Mouse (Mus musculus) small intestine, adult 2 months (tissue): ENCODE measurements around the gene Smim4.

Experiments
- CTCF ChIP-seq: fragments of 200-500 bp; IDR thresholded peaks from 2 replicates; pipeline ENCODE4 v1.5.1; 2012; ENCODE audit warnings: low read depth, mild to moderate bottlenecking, control low read depth, inconsistent platforms, low read length, moderate library complexity, mixed read lengths; ENCODE audit not compliant: insufficient replicate concordance, insufficient read length; ENCODE audit errors: extremely low read depth
- POLR2A ChIP-seq: fragments of 200-500 bp; IDR thresholded peaks from 2 replicates; pipeline ENCODE4 v1.6.1; 2012; ENCODE audit warnings: low read depth, mild to moderate bottlenecking, control low read depth, inconsistent platforms, low read length, moderate library complexity

DNA sequence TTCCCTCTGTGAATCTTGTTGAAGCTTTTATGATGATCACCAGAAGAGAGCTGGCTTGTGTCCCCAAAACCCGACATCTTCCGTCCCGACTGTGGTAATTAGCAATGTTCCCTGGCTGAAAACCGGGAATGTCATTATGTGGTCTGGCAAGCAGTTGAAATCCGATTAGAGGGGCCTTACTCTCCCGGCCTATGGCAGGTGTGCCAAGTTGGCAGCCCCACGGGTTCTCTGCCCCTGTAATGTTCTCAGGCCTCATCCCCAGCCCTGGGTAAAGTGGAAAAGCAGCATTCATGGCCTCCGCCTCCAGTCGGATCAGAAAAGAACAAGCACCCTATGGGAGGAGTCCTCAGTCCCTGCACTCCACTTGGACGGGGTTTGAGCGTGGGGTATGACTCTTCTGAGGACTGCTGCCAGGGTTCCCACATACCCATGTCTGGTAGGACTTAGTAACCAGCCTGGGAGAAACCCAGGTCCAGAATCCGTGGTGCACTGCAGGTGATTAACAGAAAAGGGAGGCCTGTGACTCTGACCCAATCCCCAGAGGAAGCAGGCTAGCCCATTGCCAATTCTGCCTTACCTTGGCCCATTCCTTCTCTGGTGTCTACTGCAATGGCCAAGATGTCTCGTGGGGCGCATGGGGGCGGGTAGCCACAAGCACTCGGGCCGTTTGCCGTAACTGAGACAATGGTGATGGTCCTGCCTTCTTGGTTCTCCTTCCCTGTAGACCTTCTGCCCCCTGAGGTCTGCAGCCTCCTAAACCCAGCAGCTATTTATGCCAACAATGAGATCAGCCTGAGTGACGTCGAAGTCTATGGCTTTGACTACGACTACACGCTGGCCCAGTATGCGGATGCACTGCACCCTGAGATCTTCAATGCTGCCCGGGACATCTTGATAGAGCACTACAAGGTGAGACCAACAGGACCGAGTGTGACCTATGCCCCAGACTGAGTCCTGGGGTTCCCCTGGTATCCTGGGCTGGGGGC is 5.6 kb upstream of the Smim4 start:
- no peak for TF ChIP-seq POLR2A
- no peak for TF ChIP-seq CTCF
